Mouse (Mus musculus) cerebral cortex, adult 2 months (tissue): Measurements from ENCODE around the gene Spata2l.

ENCODE experiments used
- WGBS: fragments of 180-500 bp; shearing (Covaris S2); methylation state at CpG from one replicate; pipeline ENCODE4 v1.1.7; 2018; 5-methylcytosine and 5-hydroxymethylcytosine counted together

Spata2l gene

GRCm38 (mm10) chr8:123245543-123245942 lies 9.5 kb upstream of the Spata2l start:
- 82% methylated on average over 12 of the region's 12 CpGs for WGBS

DNA sequence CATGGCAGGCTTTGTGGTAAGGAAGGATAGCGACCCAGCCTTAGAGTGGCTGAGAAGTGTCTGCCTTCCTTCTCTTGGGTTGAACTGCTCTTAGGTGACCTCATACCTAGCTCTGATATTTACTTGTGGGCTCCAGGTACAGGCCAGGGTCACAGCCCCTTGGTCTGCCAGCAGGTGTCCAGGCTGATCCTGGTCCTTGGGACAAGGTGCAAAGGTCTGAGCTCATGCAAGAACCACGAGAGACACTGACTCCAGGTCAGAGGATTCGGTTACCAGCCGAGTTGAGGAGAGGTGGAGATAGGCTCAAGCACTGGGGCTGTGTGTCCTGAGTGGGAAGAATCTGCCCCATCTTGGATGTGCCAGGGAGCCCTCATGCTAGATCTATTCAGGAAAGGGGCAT lies 8.3 kb upstream of the Spata2l start:
- 95% methylated on average over 4 of the region's 4 CpGs for WGBS

GRCm38 (mm10) chr8:123243053-123243452 lies 7.0 kb upstream of the Spata2l start:
- 70% methylated on average over 11 of the region's 11 CpGs for WGBS

DNA sequence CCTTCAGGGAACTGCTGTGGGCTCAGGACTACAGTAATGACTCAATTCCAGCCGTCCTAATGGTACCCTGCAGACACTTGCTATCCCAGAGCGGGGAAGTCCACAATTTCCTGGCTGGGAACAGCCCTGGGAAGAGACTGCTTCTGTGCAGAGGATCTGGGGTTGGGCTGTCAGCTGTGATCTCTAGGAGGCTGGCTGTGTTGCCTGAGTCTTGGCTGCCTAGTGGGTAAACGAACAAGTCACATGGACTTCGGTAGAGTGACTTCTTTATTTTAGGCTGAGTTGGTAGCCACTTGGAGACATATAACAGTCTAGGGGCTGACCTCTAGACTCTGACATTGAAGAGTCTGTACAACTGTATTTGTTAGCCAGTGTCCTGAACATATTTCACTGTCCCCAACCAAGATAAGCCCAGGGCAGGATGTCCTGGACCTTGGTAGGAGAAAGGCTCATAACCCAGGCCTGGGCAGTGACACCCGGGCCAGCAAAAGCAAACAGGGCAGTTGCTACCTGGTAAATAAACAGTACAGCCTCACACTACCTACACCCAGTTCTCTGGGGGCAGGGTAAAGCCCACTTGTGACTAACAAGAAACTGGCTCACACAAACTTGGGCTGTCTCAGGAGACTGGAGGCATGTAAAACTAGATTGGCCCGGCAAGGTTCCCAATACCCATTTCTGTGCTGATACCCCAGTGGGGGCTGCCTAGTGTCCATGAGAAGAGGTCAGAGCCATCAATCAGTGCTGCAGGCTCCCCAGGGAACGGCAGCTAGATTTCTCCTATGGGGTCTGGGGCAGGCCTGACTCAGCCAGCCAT lies 6.3 kb upstream of the Spata2l start:
- WGBS: 82% methylated on average over 7 of the region's 7 CpGs

DNA sequence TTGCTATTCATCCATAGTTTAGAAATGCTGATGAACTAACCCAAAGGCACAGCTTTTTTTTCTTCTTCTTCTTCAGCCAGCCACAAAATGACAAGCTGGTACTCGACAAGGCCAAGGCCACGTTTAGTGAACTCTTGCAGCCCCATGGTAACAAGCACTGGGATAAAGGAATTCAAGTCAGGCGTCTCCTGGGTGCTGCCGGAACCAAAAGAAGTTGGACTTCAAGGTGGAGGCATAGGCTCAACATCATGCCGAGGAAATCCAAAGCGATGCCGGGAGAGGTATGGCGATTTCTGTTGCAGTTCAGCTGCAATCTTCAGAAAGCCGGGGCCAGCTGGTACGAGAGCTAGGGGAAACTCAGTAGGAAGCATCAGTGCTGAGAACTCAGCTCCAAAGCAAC lies 3.4 kb upstream of the Spata2l start:
- 64% methylated on average over 10 of the region's 10 CpGs for WGBS

- 12% methylated on average over 13 of the region's 13 CpGs for WGBS
These were observed 1.0 kb downstream of the Spata2l start for GRCm38 (mm10) chr8:123234918-123235519.

DNA sequence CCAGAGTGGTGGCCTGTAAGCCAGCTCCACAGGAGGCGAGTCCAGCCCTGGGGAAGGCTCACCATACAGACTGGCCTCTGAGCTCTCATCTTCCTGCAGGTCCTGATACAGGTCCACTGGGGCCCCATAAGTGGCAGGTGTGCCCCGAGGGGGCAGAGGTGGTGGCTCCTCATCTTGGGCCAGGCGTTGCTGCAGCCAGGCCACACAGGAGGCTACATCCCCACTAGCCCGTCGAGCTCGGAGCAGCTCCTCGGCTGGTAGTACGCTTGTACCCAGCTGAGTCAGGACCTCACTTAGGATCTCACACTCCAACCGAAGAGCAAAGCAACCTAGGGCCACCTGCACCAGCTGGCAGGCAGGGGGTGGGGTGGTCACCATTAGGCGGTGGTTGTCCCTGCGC lies 2.3 kb downstream of the Spata2l start:
- 51% methylated on average over 11 of the region's 11 CpGs for WGBS

DNA sequence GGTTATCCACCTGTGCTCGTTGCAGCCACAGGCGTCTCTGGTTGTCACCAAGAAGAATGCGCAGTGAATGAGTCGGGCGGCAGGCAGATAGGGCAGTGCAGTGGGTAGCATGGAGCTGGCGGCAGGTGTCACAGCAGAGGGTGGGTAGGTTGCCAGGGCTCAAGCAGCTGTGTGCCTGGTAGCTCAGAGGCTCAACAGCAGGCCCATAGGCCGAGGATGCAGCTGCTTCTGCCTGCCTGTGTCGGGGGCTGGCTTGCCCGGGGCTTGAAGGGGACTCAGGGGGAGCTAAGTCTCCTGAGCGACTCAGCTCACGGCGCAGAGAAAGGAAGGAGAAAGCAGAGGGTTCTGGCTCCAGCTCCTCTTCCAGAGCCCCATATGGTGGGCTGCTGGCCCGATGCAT lies 2.7 kb downstream of the Spata2l start:
- 22% methylated on average over 13 of the region's 13 CpGs for WGBS

- WGBS: 24% methylated on average over 7 of the region's 7 CpGs
These were observed 3.5 kb downstream of the Spata2l start for GRCm38 (mm10) chr8:123232553-123232952.

DNA sequence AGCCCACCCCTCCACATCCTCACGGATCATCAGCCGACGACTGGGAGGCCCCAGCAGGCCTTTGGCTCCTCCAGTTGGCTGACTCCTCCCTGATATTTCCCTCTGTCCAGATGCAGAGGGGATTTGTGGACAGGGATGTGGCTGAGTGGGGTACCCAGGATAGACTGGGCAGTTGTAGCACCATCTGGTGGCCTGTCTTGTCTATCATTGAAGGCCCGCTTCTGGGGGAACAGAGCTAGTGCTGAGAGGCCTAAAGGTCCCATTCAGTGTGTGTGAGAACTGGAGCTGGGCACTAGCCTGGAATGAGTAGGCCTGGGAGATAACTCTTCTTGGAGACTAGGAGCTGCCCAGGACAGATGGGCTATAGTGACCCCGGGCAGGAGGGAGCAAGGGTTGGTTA lies 4.3 kb downstream of the Spata2l start:
- 44% methylated on average over 5 of the region's 5 CpGs for WGBS

DNA sequence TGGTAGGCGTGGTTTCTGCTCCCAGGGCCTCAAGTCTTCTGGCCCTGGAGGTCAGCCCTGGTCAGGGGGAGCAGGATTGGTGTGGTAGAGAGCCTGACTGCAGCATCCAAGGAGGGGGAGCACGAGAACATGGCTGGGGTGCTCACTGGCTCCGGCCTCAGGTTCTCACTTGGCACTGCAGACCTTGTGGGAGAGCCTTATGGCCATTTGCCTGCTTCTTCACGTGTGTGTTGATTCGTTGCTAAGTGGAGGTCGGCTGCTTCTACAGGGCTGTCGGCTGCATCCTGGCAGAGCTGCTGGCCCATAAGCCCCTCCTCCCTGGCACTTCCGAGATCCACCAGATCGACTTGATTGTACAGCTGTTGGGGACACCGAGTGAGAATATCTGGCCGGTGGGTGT lies 5.7 kb downstream of the Spata2l start:
- WGBS: 48% methylated on average over 11 of the region's 11 CpGs

GRCm38 (mm10) chr8:123228416-123228815 lies 7.6 kb downstream of the Spata2l start:
- 78% methylated on average over 1 of the region's 1 CpGs for WGBS

DNA sequence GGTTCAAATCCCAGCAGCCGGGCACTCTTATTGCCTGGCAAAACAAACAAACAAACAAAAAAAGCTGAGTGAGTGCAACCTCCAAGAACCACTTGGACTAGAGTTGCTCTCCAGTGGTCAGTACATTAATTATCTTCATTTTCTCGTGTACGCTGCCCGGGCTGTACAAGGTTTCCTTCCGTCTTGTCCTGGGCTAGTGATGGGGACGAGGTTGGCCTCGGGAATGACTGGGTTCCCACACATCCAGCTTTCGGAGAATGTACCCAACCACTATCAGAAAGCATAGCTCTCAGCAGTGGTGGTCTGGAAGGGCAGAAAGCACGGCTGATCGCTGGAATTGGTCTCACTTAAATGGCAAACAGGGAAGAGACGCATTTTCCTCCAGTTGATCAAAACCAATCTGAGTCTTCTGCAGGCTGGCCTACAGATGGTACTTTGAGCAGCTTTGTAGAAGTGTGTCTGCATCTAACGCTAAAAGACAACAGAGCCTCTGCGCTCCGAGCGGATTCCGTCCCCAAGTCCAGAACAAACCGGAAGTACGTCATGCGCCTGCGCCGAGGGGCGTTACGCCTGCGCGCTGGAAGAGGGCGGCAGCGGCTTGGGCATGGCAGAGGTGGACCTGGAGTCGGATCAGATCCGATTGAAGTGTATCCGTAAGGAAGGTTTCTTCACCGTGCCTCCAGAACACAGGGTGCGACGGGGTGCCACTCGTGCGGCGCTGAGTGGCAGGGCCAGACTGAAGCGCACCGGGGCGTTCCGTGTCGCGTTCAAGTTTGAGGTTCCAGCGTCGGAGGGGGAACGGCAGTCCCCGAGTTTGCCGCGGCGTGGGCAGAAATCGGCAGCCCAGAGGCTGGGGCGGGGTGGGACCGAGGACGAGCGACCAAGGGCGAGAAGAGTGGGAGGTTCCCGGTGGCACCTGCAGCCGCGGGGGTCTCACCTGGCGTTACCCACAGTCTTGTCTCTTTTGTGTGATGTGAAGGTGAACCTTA lies 11.5 kb downstream of the Spata2l start, which contains the start of gene Cdk10:
Gene Cdk10 (plus strand): TSS at position 565 of the 989 bp plus-strand sequence.
- WGBS: 2% methylated on average over 59 of the region's 59 CpGs

GRCm38 (mm10) chr8:123220917-123221316 lies 15.1 kb downstream of the Spata2l start:
- WGBS: 32% methylated on average over 1 of the region's 1 CpGs

GRCm38 (mm10) chr8:123215430-123215829 lies 20.6 kb downstream of the Spata2l start:
- 80% methylated on average over 3 of the region's 3 CpGs for WGBS

DNA sequence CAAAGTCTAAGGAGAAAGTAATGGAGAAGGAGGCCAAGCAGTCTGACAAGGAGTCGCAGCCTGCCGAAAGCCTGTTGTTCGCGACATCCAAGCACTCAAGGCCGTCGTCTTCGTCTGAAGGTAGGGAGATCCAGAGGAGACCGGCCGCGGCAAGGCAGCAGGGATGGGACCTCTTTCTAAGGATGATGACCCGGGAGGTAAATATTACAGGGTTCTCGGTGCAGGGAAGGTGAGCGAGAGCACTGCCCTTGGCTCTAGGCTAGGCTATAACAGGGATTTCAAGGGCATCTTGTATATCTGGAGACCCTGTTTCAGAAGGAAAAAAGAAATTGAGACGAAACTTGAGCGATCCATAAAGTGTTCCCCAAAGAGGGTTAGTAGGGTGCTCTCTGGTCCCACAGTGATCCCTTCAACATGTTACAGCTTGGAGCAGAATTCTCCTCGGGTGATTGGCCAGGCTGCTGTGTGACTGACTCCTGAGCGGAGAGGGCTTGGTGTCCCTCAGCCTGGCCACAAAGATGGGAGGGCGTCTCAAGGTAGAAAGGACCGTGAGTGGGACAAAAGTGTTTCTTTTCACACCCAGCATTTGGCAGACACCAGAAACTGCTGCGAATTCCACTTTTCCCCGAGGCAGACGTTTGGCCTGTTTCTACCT lies 22.8 kb downstream of the Spata2l start:
- WGBS: 12% methylated on average over 22 of the region's 22 CpGs

- WGBS: under 1% methylated on average over 76 of the region's 76 CpGs
These were observed 23.5 kb downstream of the Spata2l start, which contains the start of the genes Chmp1a and Spata33 for GRCm38 (mm10) chr8:123212321-123213117. TSS of gene Chmp1a (minus strand) at chr8:123212763. TSS of gene Spata33 (plus strand) at chr8:123212832.

DNA sequence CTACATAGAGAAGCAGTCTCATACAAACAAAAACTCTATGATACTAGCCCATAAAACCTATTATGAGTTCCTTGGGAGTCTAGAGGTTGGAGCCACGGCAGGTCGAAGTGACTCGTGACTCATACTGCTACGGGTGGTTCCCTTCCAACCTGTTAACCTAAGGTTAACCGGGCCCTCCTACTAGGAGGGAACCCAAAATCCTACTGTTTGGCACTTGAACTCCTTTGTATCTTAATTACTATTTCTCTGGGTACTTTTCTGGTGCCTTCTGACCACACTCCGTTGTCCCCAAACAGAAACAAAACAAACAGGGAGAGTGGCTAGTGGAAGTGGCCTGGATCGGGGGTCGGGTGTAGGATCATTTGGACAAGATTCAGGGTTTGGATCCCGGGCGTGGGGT lies 24.2 kb downstream of the Spata2l start:
- 41% methylated on average over 10 of the region's 10 CpGs for WGBS

DNA sequence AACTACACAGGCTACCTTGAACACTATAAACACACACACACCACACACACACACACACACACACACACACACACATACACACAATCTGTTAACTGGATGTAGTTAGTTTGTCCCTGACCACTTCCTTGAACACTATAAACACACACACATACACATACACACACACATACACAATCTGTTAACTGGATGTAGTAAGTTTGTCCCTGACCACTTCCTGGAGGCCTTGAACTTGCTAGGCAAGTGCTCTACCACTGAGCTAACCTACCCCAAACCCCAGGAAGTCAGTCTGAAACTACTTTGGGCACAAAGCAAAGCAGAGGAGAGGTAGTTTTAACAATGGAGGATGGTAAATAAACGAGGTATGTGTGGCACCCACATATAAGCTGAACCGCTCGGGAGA lies 32.5 kb downstream of the Spata2l start:
- WGBS: 54% methylated on average over 3 of the region's 3 CpGs

- 20% methylated on average over 5 of the region's 5 CpGs for WGBS
These were observed 33.7 kb downstream of the Spata2l start for GRCm38 (mm10) chr8:123202288-123202687.

GRCm38 (mm10) chr8:123199864-123200263 lies 36.2 kb downstream of the Spata2l start:
- WGBS: 79% methylated on average over 14 of the region's 14 CpGs
